Mouse (Mus musculus): Measurements from ENCODE around the gene Fads6.

Gene Fads6

DNA sequence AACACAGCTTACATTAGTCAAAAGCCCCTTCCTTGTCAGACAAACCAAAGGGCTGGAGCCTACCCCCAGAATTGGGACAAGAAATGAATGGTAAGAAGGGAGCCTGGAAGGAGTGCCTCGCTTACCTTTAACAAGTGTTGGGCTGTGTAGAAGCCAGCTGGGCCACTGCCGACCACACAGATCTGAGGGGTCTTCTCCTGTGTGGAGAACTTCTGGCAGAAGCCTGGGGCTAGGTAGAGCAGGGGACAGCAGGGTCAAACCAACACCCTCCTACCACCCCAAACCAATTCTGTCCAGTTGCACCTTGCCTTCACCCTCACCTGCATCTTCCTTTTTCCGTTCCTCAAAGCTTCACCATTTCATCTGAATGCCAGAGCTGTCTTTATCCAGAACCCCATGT, 21.5 kb downstream of the Fads6 start:
- no peak for DNase-seq (ENCODE audit: low spot score)

DNA sequence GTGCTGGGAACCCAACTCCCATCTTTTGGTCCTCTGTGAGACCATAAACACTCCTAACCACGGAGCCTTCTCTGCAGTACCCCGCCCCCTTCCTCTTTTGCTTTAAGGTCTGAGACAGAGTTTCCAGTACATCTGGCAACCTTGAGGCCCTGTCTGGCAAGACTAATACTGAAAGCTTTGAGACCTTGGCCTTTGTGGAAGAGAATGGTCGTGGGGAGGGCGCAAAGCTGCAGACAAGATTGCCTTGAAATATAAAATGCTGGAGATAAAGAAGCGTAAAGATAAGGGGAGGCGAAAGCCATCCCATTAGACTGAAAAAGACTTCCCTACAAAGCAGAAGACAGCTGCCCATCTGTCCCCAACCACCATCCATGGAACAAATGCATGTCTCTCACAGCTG, 22.0 kb downstream of the Fads6 start:
- DNase-seq (ENCODE audit: low spot score): no peak

DNA sequence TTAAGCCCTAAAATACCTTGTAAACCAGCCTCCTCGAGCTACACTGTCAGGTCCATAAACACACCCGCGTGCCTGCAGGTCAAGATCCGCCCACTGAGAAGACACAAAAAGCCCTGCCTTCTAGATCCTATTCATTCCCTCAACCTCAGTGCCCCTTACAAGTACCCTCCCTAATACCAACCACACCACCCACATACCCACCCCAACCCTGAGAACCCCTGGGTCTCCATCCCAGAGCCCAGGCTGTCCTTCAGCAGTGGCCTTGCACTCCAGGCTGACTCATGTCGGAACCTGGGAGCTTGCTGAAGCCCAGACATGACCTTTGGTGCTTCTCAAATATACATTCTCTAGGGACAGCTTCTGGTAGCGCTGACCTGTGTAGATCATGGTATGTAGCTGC, 22.7 kb downstream of the Fads6 start:
- no peak for DNase-seq (ENCODE audit: low spot score)

DNA sequence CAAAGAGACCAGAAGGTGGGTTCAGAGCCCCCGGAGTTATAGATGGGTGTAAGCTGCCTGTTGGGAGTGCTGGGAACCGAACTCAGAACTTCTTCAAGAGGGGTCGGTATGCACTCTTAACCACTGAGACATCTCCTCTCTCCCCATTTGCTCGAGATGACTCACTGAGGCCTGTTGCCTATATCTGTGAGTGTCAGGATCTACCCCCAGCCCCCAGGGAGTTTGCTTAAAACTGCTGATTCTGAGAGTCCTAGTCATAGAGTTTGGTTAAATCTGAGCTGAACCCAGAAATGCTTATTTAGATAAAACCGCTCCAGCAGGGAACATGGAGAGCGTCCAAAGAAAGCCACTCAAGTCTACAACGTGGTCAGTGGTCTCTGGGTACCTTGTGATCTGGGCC, 23.3 kb downstream of the Fads6 start:
- DNase-seq (ENCODE audit: low spot score): no peak

DNA sequence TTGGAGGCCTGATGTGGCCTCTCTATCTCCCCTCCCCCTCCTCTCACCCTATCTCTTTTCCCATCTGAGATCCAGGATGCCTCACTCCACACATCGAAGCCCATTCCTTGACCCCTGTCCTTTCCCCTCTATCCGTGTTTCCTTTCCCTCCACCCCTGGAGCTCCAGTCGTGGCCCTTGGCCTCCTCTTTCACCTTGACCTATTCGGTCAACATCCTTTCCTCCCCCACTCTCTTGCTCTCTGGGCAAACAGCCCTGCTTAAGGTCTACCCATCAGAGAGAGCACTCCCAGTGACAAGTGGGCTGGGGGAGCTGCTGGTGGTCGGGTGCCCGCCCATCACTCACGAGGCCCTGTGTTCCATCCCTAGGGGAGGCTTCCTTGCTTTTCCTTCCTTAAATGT, 23.7 kb downstream of the Fads6 start:
- DNase-seq (ENCODE audit: low spot score): no peak

DNA sequence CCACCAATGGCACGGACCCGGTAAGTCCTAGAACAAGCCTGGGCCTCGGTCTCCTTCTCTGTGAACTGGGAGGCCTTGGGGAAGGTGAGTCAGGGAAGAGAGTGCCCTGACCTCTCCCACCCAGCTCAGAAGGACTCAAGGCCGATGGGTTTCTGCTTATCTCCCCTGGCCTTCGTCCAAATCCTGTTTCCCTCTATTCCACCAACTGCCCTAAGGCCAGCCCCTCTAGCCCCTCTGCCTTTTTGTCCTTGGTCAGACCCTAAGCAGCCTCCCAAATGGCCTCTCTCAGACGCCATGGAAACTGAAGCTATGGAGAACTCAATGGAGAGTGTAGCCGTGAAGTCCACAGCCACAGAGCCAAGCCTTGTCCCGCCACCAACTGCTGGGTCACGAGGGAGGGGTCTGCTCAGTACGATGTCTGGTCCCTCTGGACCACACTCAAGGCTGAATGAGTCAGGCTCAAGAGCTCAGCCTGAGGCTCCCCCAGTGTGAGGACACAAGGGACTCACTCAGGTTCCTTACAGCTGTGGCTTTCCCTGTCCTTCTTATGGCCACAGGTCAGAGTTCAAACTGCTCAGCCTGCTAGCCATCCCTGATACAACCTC, 24.5 kb downstream of the Fads6 start:
- DNase-seq (ENCODE audit: low spot score): no peak

DNA sequence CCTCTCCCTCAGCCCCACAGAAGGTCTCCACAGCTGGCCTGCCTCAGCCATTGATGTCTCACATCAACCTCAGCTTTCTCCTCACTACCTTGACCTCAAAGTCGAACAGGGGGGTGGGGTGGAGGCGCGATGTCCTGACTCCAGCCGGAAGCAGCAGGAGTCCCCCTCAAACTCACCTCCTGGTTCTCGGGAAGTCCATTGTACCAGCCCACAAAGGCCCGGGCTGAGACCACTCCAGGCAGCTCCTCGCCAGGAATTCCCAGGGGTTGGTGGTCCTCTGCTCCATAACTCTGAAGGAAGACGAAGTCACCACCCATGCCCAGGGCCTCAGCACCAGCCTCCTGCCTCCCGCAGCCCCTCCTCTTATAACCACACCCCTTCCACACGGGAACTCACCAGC, 26.0 kb downstream of the Fads6 start:
- no peak for DNase-seq (ENCODE audit: low spot score)

DNA sequence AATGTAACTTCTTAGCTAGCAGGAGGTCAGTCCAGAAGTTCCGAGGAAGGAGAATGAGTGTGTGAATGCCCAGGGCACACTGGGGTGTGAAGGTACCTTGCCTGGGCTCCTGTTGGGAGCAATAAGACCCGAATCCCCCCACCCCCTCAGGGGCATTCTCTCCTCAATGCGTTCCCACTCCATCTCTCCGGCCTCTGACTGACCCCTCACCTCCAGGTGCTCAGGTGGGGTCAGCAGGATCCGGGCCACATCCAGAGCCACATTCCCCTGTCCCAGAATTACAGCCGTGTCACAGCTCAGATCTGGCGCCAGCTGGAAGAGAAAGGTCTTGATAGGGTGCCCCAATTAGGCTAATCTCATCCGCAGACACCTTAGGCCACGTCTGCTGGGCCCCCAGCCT, 26.4 kb downstream of the Fads6 start:
- no peak for DNase-seq (ENCODE audit: low spot score)

DNA sequence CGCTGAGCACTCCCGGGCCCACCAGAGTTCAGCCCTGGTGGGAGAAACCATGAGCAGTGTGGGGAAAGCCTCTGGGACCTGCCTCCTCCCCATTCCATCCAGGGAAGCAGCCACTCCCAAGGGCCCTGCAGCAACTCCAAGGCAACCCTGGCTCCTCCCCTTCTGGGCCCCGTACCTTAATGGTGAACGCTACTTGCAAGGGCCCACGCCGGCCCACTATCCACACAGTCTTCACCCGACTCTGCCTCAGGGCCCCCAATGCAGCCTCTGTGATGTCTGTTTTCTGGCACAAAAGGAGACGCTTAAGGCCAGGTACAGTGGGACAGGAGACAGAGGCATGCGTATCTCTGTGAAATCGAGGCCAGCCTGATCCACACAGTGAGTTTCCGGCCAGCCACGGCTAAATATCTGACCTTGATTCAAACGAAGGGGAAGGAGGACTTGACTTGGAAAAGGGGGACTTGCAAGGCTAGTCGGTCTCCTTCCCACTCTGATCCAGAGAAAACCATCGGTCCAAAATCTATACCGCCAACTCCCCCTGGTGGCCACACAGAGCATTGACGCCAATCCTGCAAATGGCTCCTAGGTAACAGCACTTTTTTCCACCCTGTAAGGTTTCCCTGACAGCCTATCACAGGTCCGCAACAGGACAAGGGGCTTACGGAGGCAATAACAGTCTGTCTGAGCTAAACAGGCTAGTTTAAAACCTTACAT, 27.2 kb downstream of the Fads6 start:
- peak; percentile 76 for DNase-seq (ENCODE audit: low spot score)

DNA sequence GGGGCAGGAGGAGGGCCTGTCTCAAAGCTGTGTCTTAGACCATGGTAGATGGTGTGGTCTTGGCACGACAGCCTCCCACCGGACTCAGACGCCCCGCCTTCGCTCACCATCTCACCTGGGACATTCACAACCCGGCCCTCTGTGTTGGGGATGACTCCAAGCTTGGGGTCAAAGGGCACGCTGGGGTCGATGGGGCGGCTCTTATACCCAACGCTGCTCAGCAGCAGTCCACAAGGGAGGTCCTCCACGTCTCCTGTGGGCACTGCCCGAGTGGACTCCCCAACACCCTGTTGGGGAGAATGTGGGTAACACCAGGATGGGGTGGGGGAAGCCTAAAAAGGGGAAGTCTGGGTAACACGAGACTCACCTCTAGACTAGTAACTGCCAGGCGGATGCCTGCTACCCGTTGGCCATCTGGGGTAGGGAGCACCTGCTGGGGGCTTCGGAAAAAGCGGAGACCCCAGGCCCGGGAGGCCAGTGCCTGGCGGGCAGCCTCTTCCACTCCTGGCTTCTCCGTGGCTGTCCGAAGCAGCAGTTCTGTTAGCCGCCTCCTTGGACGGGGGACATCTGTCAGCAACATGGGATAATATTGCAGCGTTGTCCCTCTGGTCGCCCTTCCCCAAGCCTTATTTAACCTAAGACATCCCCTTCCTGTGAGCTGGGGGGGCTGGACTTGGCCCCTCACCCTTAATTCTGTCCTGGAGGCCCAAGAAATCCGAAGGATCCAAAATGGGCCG, 28.0 kb downstream of the Fads6 start:
- DNase-seq (ENCODE audit: low spot score): no peak

DNA sequence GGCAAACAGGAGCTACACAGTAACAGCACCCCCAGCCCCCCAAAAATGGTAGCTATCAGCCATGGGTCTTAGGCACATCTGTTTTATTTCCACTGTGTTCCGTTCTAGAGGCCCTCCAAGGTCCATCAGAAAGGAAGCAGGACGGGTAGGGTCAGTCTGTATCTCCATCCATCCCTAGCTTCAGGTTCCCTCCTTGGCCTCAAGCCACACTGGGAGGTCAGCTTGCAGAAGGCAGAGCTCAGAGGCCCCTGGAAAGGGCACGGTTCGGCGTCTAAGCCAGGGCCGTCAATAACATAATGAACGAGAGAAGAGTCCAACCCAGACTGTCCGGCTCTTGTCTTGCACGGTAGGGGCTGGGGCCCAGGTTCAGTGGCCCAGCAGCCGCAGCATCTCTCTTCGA, 29.5 kb downstream of the Fads6 start:
- DNase-seq (ENCODE audit: low spot score): no peak

DNA sequence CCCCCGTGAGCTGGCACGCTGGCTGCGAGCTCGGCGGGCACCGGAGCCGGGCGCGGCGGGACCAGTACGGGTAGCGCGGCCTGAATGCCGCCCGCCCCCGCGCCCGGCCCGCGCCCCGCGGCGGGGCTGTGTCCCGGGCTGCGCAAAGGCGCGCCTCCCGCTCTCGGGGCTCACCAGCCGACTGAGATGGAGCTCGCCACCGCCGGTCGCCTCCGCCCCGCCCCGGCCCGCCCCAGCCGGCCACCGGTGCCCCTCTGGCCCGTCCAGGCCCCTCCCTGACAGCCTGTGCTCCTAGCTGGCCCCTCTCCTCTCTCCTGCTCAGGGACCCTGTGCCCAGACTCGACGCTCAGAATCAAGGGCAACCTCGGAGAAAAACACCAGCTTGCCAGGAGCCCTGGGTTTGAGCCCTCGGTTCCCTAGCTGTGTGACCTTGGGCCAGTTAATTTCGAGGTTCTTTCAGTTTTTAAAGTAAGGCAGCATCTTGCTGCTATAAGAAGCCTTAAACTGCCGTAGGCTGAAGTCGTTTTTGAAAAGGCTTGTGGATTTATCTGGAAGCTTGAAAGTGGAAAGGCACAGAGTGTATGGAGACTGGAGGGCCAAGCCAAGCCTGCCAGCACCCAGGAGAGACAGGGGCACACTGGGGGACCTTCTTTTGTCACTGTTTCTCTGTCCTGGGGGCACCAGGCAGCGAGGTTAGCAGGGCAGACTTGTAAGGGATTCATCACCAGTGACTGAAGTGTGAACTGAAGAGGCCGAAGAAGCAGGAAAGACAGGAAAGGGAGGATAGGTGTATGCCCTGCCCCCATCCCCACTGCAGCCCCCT, 30.2 kb downstream of the Fads6 start, which contains the start of gene Grin2c:
Gene Grin2c (minus strand): TSS at position 183 of the 823 bp plus-strand sequence.
- no peak for DNase-seq (ENCODE audit: low spot score)

DNA sequence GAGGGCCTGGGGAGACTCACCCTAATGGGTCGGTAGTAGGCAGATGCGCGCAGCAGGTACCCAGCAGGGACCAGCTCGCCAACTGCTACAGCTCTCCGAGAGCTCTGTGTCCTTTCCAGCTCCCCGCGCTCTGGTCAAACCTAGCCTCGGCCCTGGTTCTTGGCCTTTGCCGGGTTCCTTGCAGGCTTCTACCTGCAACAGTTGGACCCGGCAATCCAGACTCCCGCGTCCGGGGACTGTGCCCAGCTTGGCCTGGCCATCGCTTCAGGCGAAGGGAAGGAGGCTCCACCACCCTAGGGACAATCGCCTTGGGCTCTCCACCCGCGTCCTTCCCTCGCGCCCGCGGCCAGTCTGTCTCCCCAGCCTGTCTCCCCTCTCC, 31.1 kb downstream of the Fads6 start:
- no peak for DNase-seq (ENCODE audit: low spot score)

DNA sequence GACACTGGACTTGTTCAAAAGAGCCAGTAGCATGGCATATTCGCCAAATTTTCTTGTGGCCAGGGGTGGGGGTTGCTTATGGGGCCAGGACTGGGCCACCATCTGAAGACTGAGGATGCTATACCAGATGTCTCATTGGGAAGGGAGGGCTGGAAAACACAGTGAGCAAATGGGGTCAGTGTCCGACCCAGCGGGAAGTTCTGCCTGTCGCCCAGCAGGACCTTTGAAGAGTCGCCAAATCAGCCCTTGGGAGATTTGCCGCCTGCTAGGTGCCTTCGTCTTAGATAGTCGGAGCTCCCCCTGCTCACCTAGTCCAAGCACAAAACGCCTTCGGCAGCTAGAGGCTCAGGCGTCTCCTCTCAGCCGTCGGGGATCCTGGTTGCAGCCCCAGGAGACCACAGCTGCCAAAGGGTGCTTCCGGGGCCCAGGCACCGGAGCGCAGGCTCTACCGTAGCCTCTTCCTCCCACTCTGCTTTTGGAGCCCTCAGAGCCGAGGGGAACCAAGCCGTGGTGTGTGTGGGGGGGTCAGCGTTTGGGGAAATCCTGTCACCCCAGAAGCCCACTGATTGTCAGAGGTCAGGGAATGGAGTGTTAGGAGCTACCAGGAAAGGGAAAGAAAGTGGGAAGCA, 31.6 kb downstream of the Fads6 start:
- DNase-seq (ENCODE audit: low spot score): no peak

DNA sequence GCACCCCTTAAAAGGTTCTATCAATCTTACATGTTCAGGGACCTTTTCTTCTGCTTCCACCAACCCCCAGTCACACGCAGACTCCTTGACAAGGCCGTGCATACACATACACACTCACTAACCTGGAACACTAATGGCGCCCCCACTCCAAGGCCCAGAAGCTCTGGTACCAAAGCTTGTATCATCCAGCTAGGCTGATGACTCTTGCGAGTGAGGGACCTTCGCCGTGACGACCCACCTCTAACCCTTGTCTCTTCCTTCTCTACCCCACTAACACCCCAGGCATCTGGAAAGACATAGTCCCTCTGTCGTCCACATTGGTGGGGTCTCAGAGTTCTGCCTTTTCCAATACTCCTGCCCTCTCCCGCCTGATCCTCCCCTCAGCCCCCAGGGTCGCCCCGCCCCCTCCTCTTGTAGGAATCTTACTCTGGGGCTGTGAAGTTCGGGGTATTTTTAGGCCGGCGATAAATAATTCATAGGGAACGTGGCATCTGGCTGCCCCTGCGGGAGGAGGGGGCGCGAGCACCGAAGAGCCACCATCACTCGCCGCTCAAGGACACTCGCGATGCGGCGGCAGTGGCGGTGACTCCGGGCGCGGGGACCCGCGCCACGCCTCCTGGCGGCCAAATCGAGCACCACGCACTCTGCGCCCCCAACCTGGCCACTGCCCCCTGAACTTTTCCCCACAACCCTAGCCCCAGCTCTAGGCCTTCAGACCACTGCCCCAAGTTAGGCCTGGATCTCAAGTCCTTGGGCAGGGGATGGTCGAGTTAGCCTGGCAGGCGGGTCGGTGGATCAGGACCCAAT, 32.4 kb downstream of the Fads6 start:
- no peak for DNase-seq (ENCODE audit: low spot score)

DNA sequence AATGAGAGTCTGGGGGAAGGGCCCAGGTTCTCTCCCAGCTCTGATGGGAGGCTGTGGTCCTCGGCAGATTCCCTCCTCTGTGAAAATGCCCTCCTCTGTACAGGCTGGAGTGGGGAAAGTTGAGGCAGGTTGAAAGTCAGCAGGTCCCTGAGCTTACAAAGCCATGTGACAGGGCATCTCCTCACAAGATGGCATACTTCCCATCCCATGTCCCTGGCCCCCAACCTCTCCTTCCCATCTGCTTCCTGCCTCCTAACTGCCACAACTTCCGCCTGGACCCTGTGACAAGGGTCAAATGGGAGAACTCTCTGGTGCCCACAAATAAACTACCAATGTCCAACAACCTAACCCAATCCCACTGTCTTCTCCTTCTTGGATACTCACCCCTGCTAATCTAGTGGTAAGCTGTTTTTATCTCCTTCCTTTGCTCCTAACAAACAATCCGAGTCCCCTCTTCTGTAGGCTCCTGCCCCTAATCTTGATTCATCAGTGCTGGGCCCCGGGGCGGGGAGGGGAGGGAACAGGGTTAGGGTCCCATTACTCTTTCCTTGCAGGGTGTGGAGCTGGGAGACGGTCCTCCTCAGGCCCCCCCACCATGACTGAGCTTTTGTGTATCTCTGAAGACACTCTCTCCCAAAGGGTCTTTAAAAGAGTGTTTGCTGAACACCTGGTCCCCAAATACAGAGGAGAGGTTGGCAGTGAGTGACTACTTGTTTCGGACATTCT, 33.2 kb downstream of the Fads6 start:
- DNase-seq (ENCODE audit: low spot score): no peak

DNA sequence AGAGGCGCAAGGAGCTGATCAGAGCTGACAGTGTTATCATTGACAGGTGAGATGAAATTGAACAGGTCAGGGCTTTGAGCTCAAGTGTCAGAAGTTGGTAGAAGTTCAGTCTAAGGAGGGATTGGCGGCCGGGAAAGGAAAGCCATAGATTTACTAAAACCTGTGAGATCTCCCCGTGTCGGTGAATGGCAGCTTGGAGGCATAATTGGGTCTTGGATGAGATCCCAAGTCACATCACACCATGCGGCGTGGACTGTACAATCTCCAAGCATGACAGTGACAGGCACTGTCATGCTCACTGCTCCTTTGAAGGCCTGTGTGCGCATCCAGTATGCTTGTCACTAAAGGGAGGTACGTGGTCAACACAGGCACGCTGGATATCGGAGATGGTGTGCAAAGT, 34.5 kb downstream of the Fads6 start:
- no peak for DNase-seq (ENCODE audit: low spot score)

DNA sequence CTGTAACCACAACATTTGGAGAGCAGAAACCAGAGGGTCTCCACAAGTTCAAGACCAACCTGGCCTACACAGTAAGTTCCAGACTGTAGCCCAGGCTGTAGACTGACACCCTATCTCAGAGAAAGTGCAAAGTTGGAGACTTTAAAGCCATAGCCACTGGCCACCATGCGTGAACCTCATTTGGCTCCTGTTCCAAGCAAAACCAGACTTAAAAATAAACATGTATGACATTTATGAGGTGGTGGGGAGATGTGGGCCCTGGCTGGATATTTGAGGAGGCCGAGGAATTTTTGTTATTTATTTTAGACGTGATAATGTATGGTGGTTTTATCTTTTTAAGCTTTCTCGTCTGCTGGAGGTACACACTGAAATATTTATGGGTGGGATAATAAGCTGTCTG, 38.3 kb downstream of the Fads6 start:
- DNase-seq (ENCODE audit: low spot score): no peak

DNA sequence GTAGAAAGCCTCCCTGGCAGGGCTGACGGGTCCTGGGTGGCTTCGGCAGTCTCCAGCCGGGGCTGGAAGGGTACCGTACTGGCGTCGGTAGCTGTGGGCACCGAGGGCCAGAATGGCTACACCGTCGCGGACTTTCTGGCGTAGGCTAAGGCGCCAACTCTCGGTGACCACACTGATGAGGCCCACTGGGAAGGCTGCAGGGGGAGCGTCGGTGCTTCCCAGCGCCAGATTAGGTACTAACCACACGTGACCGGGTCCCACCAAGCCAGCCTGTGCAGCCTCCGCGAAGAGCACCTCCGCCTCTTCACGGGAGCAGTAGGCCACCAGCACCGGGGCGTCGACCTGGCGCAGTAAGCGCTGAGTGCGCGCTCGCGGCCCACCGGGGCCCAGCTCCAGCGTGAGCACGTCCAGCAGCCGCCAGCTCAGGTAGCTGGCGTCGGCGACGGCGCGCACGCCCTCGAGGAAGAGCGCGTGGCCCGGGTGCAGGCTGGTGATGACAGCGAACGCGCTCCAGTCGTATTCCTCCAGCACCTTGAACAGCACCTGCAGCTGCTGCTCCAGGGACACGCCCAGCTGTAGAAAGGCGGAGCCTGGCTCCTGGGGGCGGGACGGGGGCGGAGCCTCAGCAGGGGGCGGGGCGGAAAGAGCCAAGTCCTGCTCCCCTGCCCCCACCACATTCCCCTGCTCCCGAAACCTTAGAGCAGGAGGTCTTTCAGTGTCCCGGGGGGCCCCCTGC, 39.5 kb downstream of the Fads6 start:
- no peak for DNase-seq (ENCODE audit: low spot score)

DNA sequence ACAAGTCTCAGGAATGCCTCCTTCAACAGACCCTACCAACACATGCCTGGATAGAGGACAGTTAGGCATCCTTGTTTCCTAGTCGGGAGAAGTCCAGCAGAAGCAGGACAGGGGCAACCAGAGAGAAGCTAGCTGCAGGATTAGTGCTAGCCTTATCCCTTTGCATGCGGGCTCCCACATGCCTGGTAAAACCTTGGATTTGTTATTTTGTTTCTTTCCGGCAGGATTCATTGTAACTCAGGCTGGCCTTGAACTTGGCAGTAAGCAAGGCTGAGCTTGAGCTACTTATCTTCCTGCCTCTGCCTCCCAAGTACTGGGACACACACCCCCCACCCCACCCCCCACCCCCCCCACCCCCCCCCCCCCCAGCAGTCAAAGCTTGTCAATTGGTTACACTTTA, 46.2 kb downstream of the Fads6 start:
- DNase-seq (ENCODE audit: low spot score): no peak

Measured in layer of hippocampus, adult 9-10 months (tissue).